Mouse (Mus musculus): ENCODE results near the gene Rap1b. TPM values are rescaled to one million over a fixed set of nuclear protein-coding genes. Genes with fewer than 3 reads are reported as not detected.

Gene Rap1b
- polyA plus RNA-seq, 1 experiment from 2014 or later = 170 TPM

- Histone ChIP-seq H3K27ac (no peak overlapping the region), H3K27me3 (ENCODE audit: insufficient read depth, poor library complexity, severe bottlenecking) (no peaks in the 10 kb centered on the region), H3K36me3 (peaks cover 93% of the 10 kb centered on the region), H3K4me3 (no peak overlapping the region), H3K9me3 (no peaks in the 10 kb centered on the region), H3K4me1 (no peaks in the 10 kb centered on the region)
- no peak for DNase-seq (ENCODE audit: low spot score)
- WGBS = 93% methylated on average over 9 of the region's 9 CpGs
These were observed 76.1 kb downstream of the Rap1b start for GRCm38 (mm10) chr10:117769541-117770285.

- H3K36me3 ChIP-seq = peaks cover 90% of the 10 kb centered on the region
- no peaks in the 10 kb centered on the region for H3K9me3 ChIP-seq
- no peaks in the 10 kb centered on the region for H3K4me1 ChIP-seq
- no peak for DNase-seq (ENCODE audit: low spot score)
- WGBS = 88% methylated on average over 7 of the region's 7 CpGs
- H3K4me3 ChIP-seq = no peak overlapping the region
- H3K27ac ChIP-seq = no peak overlapping the region
- H3K27me3 ChIP-seq (ENCODE audit: insufficient read depth, poor library complexity, severe bottlenecking) = no peaks in the 10 kb centered on the region
These were observed 77.7 kb downstream of the Rap1b start for GRCm38 (mm10) chr10:117768141-117768440.

GRCm38 (mm10) chr10:117767286-117768140 is 78.3 kb downstream of the Rap1b start:
- Histone ChIP-seq H3K4me1 (no peaks in the 10 kb centered on the region), H3K27ac (no peak overlapping the region), H3K36me3 (peaks cover 90% of the 10 kb centered on the region), H3K4me3 (no peak overlapping the region), H3K27me3 (ENCODE audit: insufficient read depth, poor library complexity, severe bottlenecking) (no peaks in the 10 kb centered on the region), H3K9me3 (no peaks in the 10 kb centered on the region)
- WGBS = 93% methylated on average over 10 of the region's 10 CpGs
- DNase-seq (ENCODE audit: low spot score) = no peak

- Histone ChIP-seq H3K4me1 (no peaks in the 10 kb centered on the region), H3K27ac (no peak overlapping the region), H3K4me3 (no peak overlapping the region), H3K27me3 (ENCODE audit: insufficient read depth, poor library complexity, severe bottlenecking) (no peaks in the 10 kb centered on the region), H3K36me3 (peaks cover 92% of the 10 kb centered on the region), H3K9me3 (no peaks in the 10 kb centered on the region)
- WGBS = 92% methylated on average over 5 of the region's 5 CpGs
- DNase-seq (ENCODE audit: low spot score) = no peak
These were observed 79.0 kb downstream of the Rap1b start for GRCm38 (mm10) chr10:117766896-117767160.

- H3K4me1 ChIP-seq = no peaks in the 10 kb centered on the region
- no peaks in the 10 kb centered on the region for H3K27me3 ChIP-seq (ENCODE audit: insufficient read depth, poor library complexity, severe bottlenecking)
- peaks cover 92% of the 10 kb centered on the region for H3K36me3 ChIP-seq
- 92% methylated on average over 16 of the region's 16 CpGs for WGBS
- no peak for DNase-seq (ENCODE audit: low spot score)
- no peak overlapping the region for H3K27ac ChIP-seq
- no peak overlapping the region for H3K4me3 ChIP-seq
- no peaks in the 10 kb centered on the region for H3K9me3 ChIP-seq
These were observed 79.5 kb downstream of the Rap1b start for GRCm38 (mm10) chr10:117766111-117766895.

- Histone ChIP-seq H3K9me3 (no peaks in the 10 kb centered on the region), H3K4me1 (no peaks in the 10 kb centered on the region), H3K27ac (no peak overlapping the region), H3K36me3 (peaks cover 92% of the 10 kb centered on the region), H3K4me3 (no peak overlapping the region), H3K27me3 (ENCODE audit: insufficient read depth, poor library complexity, severe bottlenecking) (no peaks in the 10 kb centered on the region)
- no peak for DNase-seq (ENCODE audit: low spot score)
- 91% methylated on average over 11 of the region's 11 CpGs for WGBS
These were observed 80.5 kb downstream of the Rap1b start for GRCm38 (mm10) chr10:117765116-117765894.

- no peaks in the 10 kb centered on the region for H3K4me1 ChIP-seq
These were observed 81.2 kb downstream of the Rap1b start for GRCm38 (mm10) chr10:117764598-117764997.

More at GRCm38 (mm10) chr10:117764598-117764997, 81.2 kb downstream of the Rap1b start:
- Histone ChIP-seq H3K4me3 (no peak overlapping the region), H3K27ac (no peak overlapping the region), H3K27me3 (ENCODE audit: insufficient read depth, poor library complexity, severe bottlenecking) (no peaks in the 10 kb centered on the region), H3K36me3 (peaks cover 92% of the 10 kb centered on the region), H3K9me3 (no peaks in the 10 kb centered on the region)
- no peak for DNase-seq (ENCODE audit: low spot score)
- WGBS = 96% methylated on average over 6 of the region's 6 CpGs

Other genes with a start within 250 kb of the Rap1b start
- 5.1 and 28.3 TPM in 2 replicates for gene Cpm, start 216.5 kb downstream of the Rap1b start, polyA plus RNA-seq (2016; fragmentation: Nextera tagmentation; extraction: Ambion mirVana)
- gene Mdm2, start 135.3 kb downstream of the Rap1b start, polyA plus RNA-seq (2016; fragmentation: Nextera tagmentation; extraction: Ambion mirVana) = 56.4 and 59.3 TPM in 2 replicates
- 10.5 and 14.9 TPM in 2 replicates for gene Slc35e3, start 99.7 kb downstream of the Rap1b start, polyA plus RNA-seq (2016; fragmentation: Nextera tagmentation; extraction: Ambion mirVana)
- gene Nup107, start 53.3 kb downstream of the Rap1b start, polyA plus RNA-seq (2016; fragmentation: Nextera tagmentation; extraction: Ambion mirVana) = 75.0 and 84.0 TPM in 2 replicates

Data from heart, embryonic 10.5 days (tissue).